Mouse (Mus musculus) megakaryocyte progenitor cell, adult 5-6 weeks (primary cell): ENCODE measurements at regions not wholly inside any gene's neighbourhood (a gene's known extent, or its start where the extent isn't known, plus 50 kb on each side); places are given as distances from the start of the nearest gene placed in this dataset.

Experiments used
- ATAC-seq: replicated peaks from 2 replicates; pipeline ENCODE4 v1.8.0; 2016; ENCODE audit warnings: mild to moderate bottlenecking, moderate TSS enrichment, inconsistent platforms; ENCODE audit not compliant: poor library complexity

GRCm38 (mm10) chr2:169244572-169244971 is 289.2 kb upstream of the Zfp64 start:
- ATAC-seq = no peak

GRCm38 (mm10) chr2:169243981-169244380 is 288.6 kb upstream of the Zfp64 start:
- no peak for ATAC-seq

- no peak for ATAC-seq
Measured at GRCm38 (mm10) chr2:169237856-169238255, 282.5 kb upstream of the Zfp64 start.

GRCm38 (mm10) chr2:169237321-169237720 is 281.9 kb upstream of the Zfp64 start:
- no peak for ATAC-seq

- ATAC-seq = no peak
Measured at GRCm38 (mm10) chr2:169234368-169235070, 279.1 kb upstream of the Zfp64 start.

- no peak for ATAC-seq
Measured at GRCm38 (mm10) chr2:169233151-169234123, 278.1 kb upstream of the Zfp64 start.

GRCm38 (mm10) chr2:169222264-169222663 is 266.9 kb upstream of the Zfp64 start:
- no peak for ATAC-seq

GRCm38 (mm10) chr2:169221141-169221540 is 265.8 kb upstream of the Zfp64 start:
- ATAC-seq = no peak

- no peak for ATAC-seq
Measured at GRCm38 (mm10) chr2:169215546-169216043, 260.2 kb upstream of the Zfp64 start.

GRCm38 (mm10) chr2:169214396-169214795 is 259.0 kb upstream of the Zfp64 start:
- no peak for ATAC-seq

- ATAC-seq = no peak
Measured at GRCm38 (mm10) chr2:169213314-169213713, 257.9 kb upstream of the Zfp64 start.

GRCm38 (mm10) chr2:169212676-169213257 is 257.4 kb upstream of the Zfp64 start:
- ATAC-seq = no peak

GRCm38 (mm10) chr2:169204254-169204752 is 248.9 kb upstream of the Zfp64 start:
- no peak for ATAC-seq

- ATAC-seq = no peak
Measured at GRCm38 (mm10) chr2:169191974-169192373, 236.6 kb upstream of the Zfp64 start.

- no peak for ATAC-seq
Measured at GRCm38 (mm10) chr2:169191465-169191864, 236.1 kb upstream of the Zfp64 start.

GRCm38 (mm10) chr2:169177565-169177964 is 222.2 kb upstream of the Zfp64 start:
- no peak for ATAC-seq

GRCm38 (mm10) chr2:169168795-169169194 is 213.4 kb upstream of the Zfp64 start:
- no peak for ATAC-seq

GRCm38 (mm10) chr2:169168376-169168775 is 213.0 kb upstream of the Zfp64 start:
- no peak for ATAC-seq

- ATAC-seq = no peak
Measured at GRCm38 (mm10) chr2:169161651-169162050, 206.3 kb upstream of the Zfp64 start.

GRCm38 (mm10) chr2:169158760-169159159 is 203.4 kb upstream of the Zfp64 start:
- ATAC-seq = no peak

GRCm38 (mm10) chr2:169158005-169158673 is 202.8 kb upstream of the Zfp64 start:
- no peak for ATAC-seq
